Mouse (Mus musculus) 3134 (cell line): ENCODE measurements around the gene Faf2.

Source experiments
- DNase-seq: peaks from one replicate; pipeline ENCODE4 v3.0.0-alpha.2; 2011; ENCODE audit warnings: low spot score; ENCODE audit not compliant: insufficient read length; ENCODE audit errors: extremely low read depth

The Faf2 gene

DNA sequence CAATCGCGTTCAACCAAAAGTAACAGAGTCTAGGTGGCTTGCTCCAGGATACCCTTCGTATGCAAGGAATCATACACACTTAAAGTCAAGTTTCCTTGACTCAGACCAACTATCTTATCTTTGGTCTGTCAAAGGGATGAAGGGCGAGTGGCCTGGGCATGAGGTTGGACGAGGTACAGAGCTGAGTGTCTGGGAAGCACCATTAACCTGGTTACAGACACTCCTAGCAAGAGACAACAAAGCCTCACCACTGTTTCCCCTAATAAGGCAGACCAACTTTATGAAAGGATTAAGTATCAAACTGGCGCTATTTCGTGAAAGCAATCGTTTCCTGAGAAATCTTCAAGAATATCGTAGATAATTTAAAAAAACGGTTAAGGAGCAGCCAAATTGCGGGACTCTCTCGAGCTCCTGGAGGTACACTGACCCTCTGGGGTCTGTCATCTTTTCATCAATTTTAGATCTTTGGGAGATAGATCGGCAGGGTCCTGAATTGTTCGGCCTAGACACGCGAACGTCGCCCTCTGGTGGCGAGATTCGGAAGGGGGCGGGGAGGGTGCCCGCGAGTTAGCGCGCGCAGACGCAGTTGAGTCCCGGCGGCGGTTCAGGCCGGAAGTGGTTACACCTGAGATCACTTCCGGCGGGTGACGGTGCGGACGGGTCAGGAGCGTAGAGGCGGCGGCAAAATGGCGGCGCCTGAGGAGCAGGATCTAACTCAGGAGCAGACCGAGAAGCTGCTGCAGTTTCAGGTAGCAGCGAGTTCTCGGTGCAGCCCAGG lies at the start of gene Faf2:
Faf2 (plus strand) TSS at position 630 of the 778 bp plus-strand sequence.
- DNase-seq = peak; percentile 92

DNA sequence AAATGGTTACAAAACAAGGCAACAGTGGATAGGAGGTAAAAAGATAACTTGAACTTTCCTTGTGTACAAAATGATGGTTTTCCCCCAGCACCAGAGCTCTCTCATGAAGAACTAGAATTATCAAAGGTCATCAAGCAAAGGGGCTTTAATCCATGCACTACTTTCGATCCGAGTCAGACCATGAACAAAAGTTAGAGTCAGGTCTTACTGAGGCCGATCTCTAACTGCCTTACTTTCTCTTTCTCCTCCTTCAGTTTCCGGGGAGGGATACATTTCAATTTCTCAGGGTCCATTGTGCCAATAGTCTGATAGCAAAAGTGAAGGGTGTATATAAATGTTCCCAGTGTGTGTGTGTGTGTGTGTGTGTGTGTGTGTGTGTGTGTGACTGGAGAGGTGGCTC lies 49.0 kb upstream of the Faf2 start:
- DNase-seq = no peak

DNA sequence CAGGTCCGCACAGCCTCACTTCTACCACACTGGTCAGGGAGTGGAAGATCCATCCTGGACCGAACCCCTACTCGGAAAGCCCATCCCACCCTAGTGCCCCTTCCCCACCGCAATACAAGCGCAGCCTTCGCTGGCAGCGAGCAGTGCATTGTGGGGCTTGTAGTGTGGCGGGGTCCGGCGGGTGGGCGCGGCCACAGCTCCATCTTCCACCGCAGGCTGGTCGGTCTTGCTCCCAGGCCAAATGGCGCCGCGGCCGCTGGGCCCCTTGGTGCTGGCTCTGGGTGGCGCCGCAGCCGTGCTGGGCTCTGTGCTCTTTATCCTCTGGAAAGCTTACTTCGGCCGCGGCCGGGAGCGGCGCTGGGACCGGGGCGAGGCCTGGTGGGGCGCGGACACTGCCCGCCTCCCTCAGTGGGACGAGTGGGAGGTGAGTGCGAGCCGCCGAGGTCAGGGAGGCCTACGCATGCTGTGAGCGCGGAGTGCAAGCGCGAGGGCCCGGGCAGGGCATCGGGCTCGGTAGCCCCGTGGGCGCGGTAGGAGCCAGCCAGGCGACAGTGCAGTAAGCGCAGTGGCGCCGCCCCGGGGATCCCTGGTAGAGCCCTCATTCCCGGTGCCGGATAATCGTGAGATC lies 46.6 kb upstream of the Faf2 start, which contains the start of gene Arl10:
Arl10 (plus strand) TSS at position 162 of the 628 bp plus-strand sequence.
- DNase-seq = peak; percentile 86

DNA sequence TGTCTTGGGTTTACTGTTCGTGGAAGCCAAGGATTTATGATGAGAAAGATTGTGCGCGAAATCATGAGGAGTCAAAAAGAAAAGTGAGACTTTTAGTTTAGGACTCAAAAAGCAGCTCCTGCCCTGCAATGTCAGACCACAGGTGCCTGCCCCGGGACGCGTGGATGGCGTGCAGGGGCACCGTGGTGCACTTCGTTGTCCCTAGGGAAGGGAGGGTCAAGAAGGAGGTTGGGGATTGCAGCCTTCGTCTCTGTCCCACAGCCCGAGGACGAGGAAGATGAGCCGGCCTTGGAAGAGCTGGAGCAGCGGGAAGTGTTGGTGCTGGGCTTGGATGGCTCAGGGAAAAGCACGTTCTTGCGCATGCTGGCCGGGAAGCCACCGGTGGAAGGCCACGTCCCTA lies 46.1 kb upstream of the Faf2 start:
- no peak for DNase-seq

DNA sequence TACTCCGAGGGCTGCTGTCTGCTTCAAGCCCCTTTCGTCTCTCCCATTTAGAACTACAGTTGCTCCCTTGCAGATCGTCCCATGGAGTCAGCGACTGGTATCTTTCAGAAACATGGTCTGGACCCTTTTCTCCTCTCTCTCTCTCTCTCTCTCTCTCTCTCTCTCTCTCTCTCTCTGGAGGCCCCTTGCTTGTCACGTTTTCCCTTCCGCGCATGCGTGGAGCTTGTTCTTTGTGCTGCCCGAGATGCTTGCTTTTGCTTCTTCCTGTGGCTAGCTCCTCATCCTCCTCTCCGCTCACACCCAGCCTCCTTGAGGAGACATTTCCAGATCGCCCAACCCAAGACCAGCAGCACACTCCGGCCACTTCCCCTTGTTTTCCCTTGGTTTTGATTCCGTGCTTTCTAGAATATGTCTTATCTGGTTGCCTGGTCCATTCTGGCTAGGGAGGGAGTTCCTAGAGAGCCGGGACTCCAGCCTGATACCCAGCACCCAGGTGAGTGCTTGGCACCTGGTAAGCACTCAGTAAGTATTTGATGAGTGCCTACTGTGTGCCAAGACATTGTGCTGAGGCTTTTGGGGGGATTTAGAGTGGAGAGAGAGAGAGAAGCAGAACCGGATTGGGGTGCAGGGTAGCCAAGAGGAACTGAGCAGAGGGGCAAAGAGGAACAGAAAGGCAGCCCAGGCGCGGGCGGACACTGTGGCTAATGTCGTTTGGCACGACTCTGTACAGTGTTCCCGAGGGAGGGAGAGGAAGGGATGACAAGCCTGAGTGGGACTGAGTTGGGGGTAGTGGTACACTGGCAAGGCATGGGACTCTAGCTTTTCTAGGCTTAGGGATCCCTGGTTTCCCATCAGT lies 43.7 kb upstream of the Faf2 start:
- DNase-seq = no peak

DNA sequence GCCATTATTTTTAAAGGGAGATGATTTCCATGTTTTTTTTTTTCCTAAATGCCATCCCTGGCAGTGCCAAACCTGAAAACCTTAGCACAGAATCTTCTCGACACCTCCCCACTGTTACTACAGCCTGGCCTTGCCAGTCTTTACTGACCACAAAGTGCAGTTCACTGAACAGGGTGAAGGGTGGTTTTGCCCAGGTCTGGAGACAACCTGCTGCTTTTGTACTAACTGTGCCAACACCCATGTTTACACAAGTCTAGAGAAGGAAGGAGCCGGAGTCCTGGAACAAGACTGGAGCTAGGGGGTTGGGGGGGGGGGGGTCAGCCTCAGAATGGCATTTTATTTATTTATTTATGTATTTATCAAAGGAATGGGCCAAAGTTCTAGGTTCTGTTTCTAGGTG lies 40.2 kb upstream of the Faf2 start:
- DNase-seq = no peak

DNA sequence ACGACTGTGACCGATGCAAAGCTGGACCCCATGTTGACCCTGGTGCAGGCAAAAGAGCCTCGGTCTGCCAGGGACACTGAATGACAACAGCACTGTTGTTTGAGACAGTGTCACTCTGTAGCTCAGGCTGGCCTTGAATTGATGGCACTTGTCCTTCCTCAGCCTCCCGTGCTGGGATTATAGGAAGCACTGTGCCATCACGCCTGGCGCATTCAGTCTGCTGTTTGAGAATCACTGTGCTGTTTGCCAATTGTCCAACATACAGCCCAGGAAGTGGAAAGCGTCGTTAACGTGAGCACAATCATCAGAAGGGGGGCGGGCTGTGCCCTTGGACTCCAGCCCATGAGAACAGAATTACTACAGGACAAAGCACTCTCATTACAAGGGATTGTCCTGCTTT lies 39.5 kb upstream of the Faf2 start:
- no peak for DNase-seq

DNA sequence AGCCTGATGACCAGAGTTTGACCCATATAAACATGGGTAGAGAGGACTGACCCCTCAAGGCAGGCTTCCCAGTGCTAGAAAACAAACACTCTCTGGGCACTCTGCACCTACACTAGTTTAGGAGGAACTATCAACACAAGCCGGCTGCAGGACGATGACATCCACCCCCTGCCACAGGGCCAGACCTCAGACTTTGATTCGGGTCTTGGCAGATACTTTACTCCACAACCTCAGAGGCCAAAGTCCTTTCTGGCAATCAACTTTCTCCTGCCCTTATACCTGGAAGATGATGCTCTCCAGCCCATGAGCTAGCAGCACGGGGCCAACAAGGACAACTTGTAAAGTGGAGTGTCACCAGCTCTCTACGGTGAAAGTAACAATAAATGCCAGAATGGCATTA lies 38.7 kb upstream of the Faf2 start:
- DNase-seq = no peak

DNA sequence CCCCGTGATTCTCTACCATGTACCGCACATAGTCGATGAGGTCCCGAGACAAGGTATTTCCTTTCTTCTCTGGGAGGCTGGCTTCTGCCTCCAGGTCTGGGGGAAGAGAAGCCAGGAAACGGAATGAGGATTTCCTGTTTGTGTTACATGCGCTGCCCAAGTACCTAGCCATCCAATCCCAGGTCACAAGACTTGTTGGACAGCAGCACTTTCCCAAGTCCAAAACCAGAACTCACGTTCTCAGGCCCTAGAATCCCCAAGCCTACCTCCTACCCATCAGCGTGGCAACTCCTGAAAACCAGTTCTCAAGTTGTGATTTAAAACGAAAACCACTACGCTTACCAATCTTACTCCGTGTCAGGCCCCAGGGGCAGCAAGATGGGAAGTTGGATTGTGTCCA lies 35.8 kb upstream of the Faf2 start:
- no peak for DNase-seq

DNA sequence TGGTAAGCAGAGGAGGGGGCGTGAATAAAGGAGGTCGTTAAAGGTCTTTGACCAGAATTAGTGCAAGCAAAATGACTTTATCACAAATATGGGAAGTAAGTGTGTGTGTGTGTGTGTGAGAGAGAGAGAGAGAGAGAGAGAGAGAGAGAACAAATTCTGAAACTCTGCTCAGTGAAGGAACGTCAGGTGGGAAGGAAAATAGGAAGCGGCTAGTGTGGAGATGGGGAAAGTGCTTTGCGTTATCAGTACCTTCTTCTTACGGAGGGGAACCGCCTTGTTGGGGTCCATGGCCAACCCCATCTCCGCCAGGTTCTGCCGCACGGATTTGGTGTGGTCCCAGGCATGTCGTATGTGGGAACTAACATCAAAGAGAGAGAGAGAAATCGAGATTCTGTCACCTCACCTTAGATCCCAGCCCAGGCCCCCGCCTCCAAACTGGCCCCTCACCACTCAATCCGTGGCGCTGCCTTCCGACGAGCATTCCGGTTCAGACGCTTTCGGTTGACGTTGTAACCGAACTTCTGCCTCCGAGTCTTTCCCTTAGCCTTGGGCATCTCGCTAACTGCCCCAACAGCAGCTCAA lies 32.1 kb upstream of the Faf2 start:
- DNase-seq = no peak

DNA sequence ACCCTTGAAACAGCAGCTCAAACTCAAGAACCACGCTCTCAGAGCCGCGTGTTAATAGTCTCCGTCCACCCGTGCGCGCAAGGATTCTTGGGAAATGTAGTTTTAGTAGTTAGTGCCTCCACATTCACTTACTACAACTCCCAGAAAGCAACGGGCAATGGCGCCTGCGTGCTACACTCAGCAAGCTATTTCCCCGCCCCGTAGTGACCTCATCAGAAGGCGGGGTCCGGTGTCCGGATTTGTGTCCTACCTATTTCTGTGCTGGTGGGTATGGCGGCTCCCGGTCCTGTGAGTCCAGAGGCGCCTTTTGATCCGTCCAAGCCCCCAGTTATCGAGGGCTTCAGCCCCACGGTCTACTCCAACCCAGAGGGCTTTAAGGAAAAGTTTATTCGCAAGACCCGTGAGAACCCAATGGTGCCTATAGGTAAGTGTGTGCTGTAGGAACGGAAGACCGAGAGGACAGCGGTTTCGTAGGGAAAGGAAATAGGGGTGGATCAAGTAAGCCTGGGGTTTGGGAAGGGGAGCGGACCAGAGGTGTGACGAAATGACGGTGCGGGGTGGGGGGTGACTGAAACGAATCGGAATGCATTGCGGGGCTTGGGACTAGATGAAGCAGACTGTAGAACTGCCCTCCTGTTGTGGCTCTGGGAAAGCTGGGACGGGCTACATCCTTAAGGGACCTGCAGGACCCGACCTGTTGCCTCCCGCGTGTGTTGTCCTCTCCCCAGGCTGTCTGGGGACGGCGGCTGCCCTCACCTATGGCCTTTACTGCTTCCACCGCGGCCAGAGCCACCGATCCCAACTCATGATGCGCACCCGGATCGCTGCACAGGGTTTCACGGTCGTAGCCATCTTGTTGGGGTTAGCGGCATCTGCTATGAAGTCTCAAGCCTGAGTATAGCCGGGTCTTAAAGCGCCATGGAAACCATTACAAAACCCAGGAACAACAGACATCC lies 31.3 kb upstream of the Faf2 start, which contains the start of the genes Nop16 and Higd2a:
Nop16 (minus strand) TSS at position 95 of the 956 bp plus-strand sequence.
Higd2a (plus strand) TSS at position 212 of the 956 bp plus-strand sequence.
- peak; percentile 90 for DNase-seq

DNA sequence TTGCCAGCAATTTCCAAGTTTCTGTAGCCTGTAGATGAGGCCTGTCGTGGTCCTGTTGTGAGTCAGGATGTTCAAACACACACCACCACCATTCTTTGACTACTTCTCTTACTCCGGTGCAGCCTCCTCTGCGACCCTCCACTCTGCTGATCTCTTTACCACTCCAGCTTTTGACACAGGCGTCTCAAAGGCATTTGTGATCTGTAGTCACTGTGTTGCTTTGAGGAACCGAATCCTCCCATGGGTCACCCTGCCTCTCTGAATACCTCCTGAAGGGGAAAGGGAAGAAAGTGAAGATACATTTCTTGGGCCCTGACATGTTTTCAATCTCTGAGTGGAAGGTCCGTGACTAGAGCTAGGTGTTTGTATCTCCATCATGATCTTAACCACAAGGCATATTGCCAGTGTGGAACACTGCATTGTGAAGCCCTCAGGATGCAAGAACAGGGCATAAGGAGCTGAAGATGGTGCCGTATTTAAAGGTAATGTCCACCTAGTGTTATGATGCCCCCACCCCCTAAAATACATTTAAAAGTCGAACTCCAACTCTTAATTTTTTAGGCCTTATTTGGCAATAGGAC lies 29.7 kb upstream of the Faf2 start:
- no peak for DNase-seq

DNA sequence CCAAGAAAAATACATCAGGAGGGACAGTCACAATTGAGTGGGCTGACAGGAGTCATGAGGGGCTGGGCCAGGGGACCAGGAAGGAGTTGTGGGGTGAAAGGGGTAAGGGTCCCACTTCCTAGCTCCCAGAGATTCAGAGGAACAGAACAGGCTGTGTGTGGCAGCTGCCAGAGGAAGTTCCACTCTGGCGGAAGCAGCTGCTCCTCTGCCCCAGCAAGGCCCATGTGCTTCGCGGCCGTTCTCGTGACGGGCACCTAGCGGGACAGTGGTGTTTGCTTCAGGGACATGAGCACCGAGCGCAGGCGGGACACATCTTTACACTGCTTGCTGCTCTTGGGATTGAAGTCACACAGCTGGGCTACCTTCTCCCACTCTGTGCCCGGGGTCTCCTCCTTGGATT lies 28.0 kb upstream of the Faf2 start:
- no peak for DNase-seq

DNA sequence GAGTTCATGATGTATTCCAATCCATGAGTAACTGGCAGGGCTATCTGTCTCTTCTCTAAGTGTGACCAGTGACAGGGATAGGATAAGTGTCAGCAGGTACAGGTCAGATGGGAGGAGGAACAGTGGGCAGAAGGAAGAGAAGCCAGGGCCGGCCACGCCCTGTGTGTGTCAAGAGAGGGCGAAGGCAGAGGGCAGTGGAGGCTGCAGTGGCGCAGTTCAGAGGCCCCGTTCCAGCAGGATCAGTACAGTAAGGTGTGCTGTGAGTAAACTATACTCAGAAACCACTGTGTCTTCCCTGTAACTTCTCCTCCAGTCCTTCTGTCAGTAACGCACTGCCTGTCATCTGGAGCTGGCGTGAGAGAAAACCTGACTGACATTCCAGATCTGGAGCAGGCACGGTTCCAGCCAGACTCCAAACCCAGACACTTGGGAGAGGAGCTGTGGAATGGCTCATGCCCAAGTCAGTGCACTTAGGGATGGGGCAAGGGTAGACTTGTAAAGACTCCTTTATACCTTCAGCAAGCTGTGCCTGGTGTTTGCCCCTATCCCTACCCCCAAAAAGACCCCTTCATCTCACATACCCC lies 25.4 kb upstream of the Faf2 start:
- DNase-seq = no peak

DNA sequence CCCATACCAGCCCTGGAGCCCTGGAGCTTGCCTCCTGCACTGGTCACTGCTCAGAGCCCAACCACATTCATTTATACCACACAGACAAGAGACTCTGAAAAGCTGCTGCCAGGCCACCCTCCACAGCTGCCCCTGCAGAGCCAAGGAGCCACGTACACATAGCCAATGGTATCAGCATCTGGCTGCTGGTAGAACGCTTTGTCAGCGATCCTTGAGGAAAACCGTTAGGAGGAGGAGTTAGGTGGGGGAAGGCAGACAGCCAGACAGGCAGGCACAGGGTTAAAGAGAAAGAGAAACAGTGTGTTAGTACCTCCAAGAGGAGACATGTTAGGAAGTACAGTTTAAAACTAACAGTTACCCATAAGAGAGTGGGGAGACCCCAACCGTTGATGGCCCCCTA lies 24.7 kb upstream of the Faf2 start:
- DNase-seq = no peak

DNA sequence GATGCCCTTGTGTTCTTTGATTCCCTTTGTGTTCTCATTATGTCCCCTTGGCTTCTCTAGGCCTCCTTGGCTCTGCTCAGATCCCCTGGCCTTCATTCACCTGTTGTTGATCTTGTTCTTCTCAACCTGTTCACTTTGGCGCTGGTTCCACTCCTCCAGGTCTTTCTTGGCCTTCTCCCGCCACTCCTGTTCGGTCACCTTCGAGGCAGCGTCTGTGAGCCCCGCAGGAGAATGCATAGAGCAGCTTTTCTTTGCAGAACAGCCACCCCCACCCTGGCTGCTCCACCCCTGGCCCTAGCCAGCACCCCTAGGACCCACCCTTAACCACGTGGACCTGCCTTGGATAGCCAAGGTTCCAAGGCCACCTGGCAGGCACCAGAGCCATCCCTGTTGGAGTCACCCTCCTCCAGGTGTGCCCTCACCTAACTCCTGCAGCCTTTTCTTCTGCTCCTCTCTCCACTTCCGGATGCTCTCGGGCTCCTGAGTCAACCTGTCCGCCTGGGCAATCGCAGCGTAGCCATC lies 22.9 kb upstream of the Faf2 start:
- no peak for DNase-seq

DNA sequence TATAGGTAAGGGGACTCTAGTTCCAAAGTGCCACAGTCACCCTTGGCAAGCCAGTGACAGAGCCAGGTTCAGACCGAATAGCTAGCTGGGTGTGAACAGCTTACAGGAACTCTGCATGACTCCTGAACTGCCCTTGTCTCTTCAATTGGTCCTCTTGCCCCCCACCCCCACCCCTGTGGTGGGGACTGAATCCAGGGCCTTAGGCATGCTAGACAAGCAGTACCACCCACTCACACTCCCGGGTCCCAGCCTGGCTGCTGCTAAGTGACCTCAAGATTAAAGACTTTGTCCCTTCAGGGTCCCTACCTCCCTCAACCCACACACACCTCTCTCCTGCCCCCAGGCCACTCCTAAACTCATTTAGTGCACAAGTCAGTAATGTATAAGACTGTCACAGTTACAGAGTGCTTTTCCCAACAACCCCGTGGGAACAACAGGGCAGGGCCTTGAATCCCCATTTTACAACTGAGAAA lies 18.9 kb upstream of the Faf2 start:
- no peak for DNase-seq

DNA sequence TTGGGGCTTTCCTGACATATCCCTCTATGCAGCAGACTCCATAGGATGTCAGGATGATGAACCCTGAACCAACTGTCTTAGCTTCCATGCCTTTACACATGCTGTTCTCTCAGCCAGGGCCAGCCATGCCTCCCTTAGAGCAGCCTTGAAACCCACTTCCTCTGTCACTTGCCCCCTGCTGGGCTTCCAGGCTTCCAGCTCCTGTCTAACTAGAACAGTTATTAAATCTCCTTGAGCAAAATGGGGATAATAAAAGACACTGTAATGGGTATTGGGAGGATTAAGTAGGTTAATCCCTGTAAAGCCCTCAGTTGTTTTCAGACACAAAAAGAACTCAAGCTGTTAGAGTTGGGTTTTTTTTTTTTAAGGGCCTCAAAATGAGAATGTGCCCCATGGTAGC lies 18.1 kb upstream of the Faf2 start:
- DNase-seq = no peak

DNA sequence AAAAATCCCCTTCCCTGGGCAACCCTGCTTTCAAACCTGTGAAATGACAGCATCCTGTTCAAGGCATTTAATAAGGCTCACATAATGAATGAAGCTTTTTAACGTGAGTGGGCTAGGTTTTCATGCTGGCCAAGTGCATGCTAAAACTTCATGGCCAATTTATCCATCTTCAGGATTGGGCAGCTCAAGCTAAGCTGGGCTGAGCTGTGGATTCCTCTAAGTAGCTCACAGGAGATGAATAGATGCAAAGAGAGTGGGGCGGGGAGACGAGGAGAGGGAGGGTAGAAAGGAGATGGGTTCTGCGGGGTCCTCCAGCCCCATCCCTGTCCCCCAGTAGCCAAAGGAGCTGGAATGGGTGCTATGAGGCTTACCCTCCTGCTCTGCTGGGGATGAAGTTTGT lies 17.4 kb upstream of the Faf2 start:
- no peak for DNase-seq
